Mouse (Mus musculus) stomach, postnatal 0 days (tissue): Measurements from ENCODE around the gene 2210011C24Rik. TPM values are rescaled to one million over a fixed set of nuclear protein-coding genes. Genes with fewer than 3 reads are reported as not detected.

Experiments
- ATAC-seq: fragments of 200-750 bp; cut with Nextera tagmentation; 2 replicates; pipeline ENCODE4 v1.8.0; 2017; ENCODE audit not compliant: low FRiP score, low TSS enrichment
- DNase-seq: peaks from one replicate; pipeline ENCODE4 v3.0.0-alpha.2; 2016; ENCODE audit warnings: low spot score
- H3K27ac ChIP-seq: fragments of 300-500 bp; sonication (generic); replicated peaks from 2 replicates; pipeline ENCODE4 v1.5.1; 2014; ENCODE audit warnings: mild to moderate bottlenecking, control low read depth
- H3K27me3 ChIP-seq: fragments of 300-500 bp; sonication (generic); 2 replicates; pipeline ENCODE4 v1.6.1; 2014; ENCODE audit warnings: low read length; ENCODE audit not compliant: control insufficient read depth, insufficient read depth
- H3K36me3 ChIP-seq: fragments of 300-500 bp; sonication (generic); 2 replicates; pipeline ENCODE4 v1.6.1; 2014; ENCODE audit warnings: low read length, mixed read lengths; ENCODE audit not compliant: control insufficient read depth, insufficient read depth
- H3K4me1 ChIP-seq: fragments of 300-500 bp; sonication (generic); replicated peaks from 2 replicates; pipeline ENCODE4 v1.6.1; 2014; ENCODE audit warnings: antibody characterized with exemption; ENCODE audit not compliant: control insufficient read depth, insufficient read depth
- H3K4me2 ChIP-seq: fragments of 300-500 bp; sonication (generic); replicated peaks from 2 replicates; pipeline ENCODE4 v1.6.1; 2014; ENCODE audit warnings: low read depth, mild to moderate bottlenecking, control low read depth, moderate library complexity
- H3K4me3 ChIP-seq: fragments of 300-500 bp; sonication (generic); 2 replicates; pipeline ENCODE4 v1.5.1; 2014; ENCODE audit warnings: low read depth, low read length, control low read depth
- H3K9ac ChIP-seq: fragments of 300-500 bp; sonication (generic); 2 replicates; pipeline ENCODE4 v1.6.1; 2014; ENCODE audit warnings: mild to moderate bottlenecking, low read length, control low read depth, mixed read lengths
- H3K9me3 ChIP-seq: fragments of 300-500 bp; sonication (generic); 2 replicates; pipeline ENCODE4 v1.6.1; 2016; ENCODE audit warnings: low read length; ENCODE audit not compliant: control insufficient read depth
- CTCF ChIP-seq: IDR thresholded peaks from 2 replicates; pipeline ENCODE4 v1.5.1; 2016; ENCODE audit warnings: antibody characterized with exemption, low read depth, mild to moderate bottlenecking, moderate library complexity
- EP300 ChIP-seq: optimal IDR thresholded peaks from 2 replicates; pipeline ENCODE3; 2016; ENCODE audit warnings: antibody characterized with exemption
- WGBS: fragments of 180-500 bp; shearing (Covaris S2); extraction: QIAGEN DNeasy Blood & Tissue Kit; methylation state at CpG from one replicate; pipeline ENCODE4 v1.1.7; 2014; 5-methylcytosine and 5-hydroxymethylcytosine counted together
- polyA plus RNA-seq: library from polyadenylated mRNA; unstranded; fragments of >200 nt; fragmentation: Nextera tagmentation; extraction: Ambion mirVana; gene quantifications from 2 replicates; pipeline ENCODE4 v1.2.1, GENCODE M21; 2015

2210011C24Rik gene
- polyA plus RNA-seq, 1 experiment from 2014 or later, result 5.8 TPM

DNA sequence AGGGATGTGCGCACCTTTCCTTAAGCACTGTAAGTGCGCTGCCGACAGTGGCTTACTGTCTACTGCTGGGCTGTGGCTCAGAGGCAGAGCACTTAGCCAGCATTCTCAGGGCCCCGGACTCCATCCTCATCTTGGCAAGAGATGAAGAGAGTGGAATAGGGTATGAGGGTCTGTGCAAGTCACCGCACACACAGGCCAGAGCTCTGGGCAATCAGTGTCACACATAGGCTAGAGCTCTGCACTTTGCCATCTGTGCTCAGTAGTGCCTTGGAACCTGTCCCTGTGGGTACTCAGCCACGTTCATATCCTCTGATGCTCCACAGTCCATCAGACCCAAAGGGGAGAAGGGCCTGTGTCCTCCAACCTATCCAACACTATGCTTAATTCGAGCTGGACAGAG, 30.4 kb downstream of the 2210011C24Rik start:
- no peaks in the 10 kb centered on the region for H3K9me3 ChIP-seq
- whole genome bisulfite sequencing, result 94% methylated on average over 7 of the region's 7 CpGs
- DNase-seq (no peak), ATAC-seq (no peak)
- no peak overlapping the region for H3K4me3 ChIP-seq
- no peaks in the 10 kb centered on the region for H3K27me3 ChIP-seq
- TF ChIP-seq EP300, result no peak
- no peak for TF ChIP-seq CTCF
- no peak overlapping the region for H3K27ac ChIP-seq
- H3K9ac ChIP-seq, result no peak overlapping the region
- peaks cover 13% of the 10 kb centered on the region; the same call in 1 of the 2 replicates for H3K36me3 ChIP-seq
- no peaks in the 10 kb centered on the region; the same call in 1 of the 2 replicates for H3K4me1 ChIP-seq
- no peak overlapping the region for H3K4me2 ChIP-seq

DNA sequence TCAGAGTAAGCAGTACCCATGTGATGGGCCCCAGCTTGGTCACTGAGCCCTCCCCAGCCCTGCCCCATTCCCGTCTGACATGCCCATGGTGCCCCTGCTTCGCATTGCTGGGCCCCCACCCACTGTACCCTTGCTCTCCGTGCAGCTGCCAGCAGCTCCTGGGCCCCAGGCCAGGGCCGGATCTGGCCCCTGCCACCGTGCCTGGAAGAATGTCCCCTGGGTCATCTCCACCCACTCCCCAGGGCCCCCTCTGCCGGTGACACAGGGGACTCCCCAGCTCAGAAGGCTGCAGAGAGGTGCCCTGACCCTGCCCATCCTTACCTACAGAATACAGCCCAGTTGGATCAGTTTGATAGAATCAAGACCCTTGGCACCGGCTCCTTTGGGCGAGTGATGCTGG, 31.1 kb downstream of the 2210011C24Rik start:
- DNase-seq (no peak), ATAC-seq (no peak)
- Histone ChIP-seq H3K27me3 (no peaks in the 10 kb centered on the region), H3K36me3 (peaks cover 13% of the 10 kb centered on the region; the same call in 1 of the 2 replicates), H3K9ac (no peak overlapping the region), H3K27ac (no peak overlapping the region), H3K4me1 (no peaks in the 10 kb centered on the region; the same call in 1 of the 2 replicates), H3K4me3 (no peak overlapping the region), H3K9me3 (no peaks in the 10 kb centered on the region), H3K4me2 (no peak overlapping the region)
- TF ChIP-seq EP300 (no peak), CTCF (0 out of 2 replicates have a peak, but pooled peaks have one; percentile 4)
- 68% methylated on average over 8 of the region's 8 CpGs for WGBS

DNA sequence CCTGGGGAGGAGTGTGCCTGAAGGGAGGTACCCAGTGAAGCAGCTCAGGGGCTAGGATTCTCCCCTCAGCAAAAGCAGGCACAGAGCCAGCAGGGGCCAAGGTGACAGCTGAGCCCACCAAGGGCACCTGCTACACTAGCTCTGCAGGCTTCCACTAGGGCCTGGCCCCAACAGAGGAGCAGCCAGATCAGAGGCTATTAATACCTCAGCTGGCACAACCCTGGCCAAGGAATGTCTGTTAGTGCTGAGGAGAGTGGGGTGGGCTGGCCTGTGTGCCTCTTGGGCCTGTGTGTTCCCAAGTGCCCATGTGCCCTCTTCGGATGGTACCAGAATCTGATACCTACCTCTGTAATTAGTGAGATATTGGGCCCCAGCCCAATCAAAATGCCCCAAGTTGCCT, 31.7 kb downstream of the 2210011C24Rik start:
- TF ChIP-seq EP300, result no peak
- TF ChIP-seq CTCF, result no peak
- Histone ChIP-seq H3K27me3 (no peaks in the 10 kb centered on the region), H3K36me3 (peaks cover 13% of the 10 kb centered on the region; the same call in 1 of the 2 replicates), H3K4me2 (no peak overlapping the region), H3K4me1 (no peaks in the 10 kb centered on the region; the same call in 1 of the 2 replicates), H3K9me3 (no peaks in the 10 kb centered on the region), H3K4me3 (no peak overlapping the region), H3K27ac (no peak overlapping the region), H3K9ac (no peak overlapping the region)
- WGBS, result 79% methylated on average over 1 of the region's 1 CpGs
- DNase-seq, result no peak
- no peak for ATAC-seq

DNA sequence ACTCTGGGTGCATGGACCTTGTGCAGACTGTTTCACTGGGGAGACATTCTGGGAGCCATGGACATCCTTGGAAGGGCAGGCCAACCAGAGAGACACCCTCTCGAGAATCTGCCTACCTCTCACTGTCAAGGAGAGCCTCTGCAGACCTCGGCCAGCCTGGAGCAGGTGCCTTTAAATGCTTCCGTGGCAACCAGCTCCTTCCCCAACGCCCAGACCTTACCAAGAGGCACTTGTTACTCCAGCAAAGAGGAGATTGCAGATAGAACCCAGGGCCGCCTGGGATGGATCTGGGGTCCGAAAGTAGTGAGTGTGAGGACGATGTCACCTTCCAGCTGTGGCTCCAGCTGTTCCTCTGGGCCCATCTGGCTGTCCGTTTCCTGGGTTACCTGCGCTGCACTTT, 33.8 kb downstream of the 2210011C24Rik start:
- ATAC-seq (no peak), DNase-seq (no peak)
- no peak for TF ChIP-seq EP300
- TF ChIP-seq CTCF, result no peak
- H3K36me3 ChIP-seq, result peaks cover 9% of the 10 kb centered on the region; the same call in 1 of the 2 replicates
- H3K27me3 ChIP-seq, result no peaks in the 10 kb centered on the region
- H3K4me2 ChIP-seq, result no peak overlapping the region
- H3K9me3 ChIP-seq, result no peaks in the 10 kb centered on the region
- peaks cover 3% of the 10 kb centered on the region; the same call in 1 of the 2 replicates for H3K4me1 ChIP-seq
- 0 out of 2 replicates have a peak overlapping the region, but pooled peaks have one; percentile 4 for H3K27ac ChIP-seq
- 73% methylated on average over 9 of the region's 9 CpGs for WGBS
- no peak overlapping the region for H3K4me3 ChIP-seq
- no peak overlapping the region for H3K9ac ChIP-seq

DNA sequence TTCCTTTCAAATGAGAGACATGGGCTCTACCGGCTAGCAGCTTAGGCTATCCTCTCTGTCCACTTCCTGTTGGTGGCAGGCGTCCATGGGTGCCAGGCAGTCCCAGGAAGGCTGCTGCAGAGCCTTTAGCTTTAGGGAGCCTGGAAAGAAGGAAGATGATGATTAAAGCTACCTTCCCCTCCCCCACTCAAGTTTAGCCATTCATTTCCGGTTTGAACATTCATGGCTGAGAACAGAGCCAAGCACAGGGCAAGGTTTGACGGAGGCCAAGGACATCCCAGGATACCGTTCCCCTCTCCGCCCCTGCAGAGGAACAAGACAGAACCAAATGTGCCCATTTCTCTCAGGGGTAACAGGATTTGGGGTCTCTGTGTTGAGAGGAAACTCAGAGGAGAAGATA, 34.3 kb downstream of the 2210011C24Rik start:
- Histone ChIP-seq H3K27me3 (no peaks in the 10 kb centered on the region), H3K9ac (no peak overlapping the region), H3K4me2 (no peak overlapping the region), H3K36me3 (peaks cover 9% of the 10 kb centered on the region; the same call in 1 of the 2 replicates), H3K9me3 (no peaks in the 10 kb centered on the region), H3K4me1 (peaks cover 3% of the 10 kb centered on the region; the same call in 1 of the 2 replicates), H3K4me3 (no peak overlapping the region), H3K27ac (0 out of 2 replicates have a peak overlapping the region, but pooled peaks have one; percentile 4)
- TF ChIP-seq CTCF, result no peak
- no peak for TF ChIP-seq EP300
- DNase-seq (no peak), ATAC-seq (no peak)
- 53% methylated on average over 6 of the region's 6 CpGs for WGBS

DNA sequence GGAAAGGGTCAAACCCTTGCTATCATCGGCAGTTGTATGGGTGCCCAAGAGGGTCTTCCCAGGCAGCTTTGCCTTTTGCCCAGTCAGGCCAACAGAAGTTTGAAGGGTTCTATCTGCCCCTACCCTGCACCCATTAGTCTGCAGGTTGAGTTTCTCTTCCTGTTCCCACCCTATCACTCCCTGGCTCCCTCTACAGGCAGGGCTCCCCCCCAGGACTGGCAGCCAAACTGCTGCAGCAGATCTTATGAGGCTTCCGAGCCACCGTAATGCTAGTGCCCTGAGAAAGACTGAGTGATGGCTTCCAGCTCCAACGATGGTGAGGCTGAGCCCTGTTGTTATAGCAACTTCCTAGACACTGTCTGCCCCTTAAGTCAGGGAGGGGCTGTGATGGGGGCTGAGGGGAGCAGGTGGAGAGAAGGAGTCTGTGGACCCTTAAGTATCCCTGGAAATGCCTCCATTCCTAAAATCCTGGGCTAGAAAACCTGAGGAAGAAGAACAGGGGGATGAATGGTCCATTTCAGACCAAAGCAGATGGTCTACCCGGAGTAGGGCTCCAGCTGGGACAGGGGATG, 35.1 kb downstream of the 2210011C24Rik start:
- ATAC-seq (no peak), DNase-seq (no peak)
- Histone ChIP-seq H3K9me3 (no peaks in the 10 kb centered on the region), H3K4me2 (no peak overlapping the region), H3K36me3 (peaks cover 9% of the 10 kb centered on the region; the same call in 1 of the 2 replicates), H3K27me3 (no peaks in the 10 kb centered on the region), H3K4me3 (no peak overlapping the region), H3K27ac (no peak overlapping the region), H3K4me1 (peaks cover 3% of the 10 kb centered on the region; the same call in 1 of the 2 replicates), H3K9ac (no peak overlapping the region)
- WGBS, result 76% methylated on average over 5 of the region's 5 CpGs
- TF ChIP-seq EP300 (no peak), CTCF (peak; percentile 49)
